In the genomic region with DNA sequence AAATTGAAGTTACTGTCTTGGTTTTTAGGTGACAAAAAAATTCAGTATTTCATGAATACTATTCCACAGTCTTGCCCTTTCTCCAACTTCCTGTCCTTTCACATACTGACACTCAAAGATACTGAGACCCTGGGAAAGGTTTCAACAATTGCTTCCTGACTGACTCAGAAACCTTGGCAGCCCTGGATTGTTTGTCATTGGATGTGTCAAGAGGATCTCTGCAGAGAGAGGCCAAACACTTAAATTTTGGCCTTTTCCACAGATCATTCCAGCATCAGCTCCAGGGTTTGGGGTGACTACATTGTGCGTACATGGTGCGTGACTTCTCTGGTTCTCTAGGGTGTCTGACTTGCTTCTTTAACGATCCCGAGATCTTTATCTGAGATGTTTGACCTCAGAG, we compare ENCODE assay signal across 12 mouse cellular contexts. TPM values are rescaled to one million over a fixed set of nuclear protein-coding genes. Genes with fewer than 3 reads are reported as not detected.
DNase-seq lines count a peak whose midpoint lies in the region; ATAC-seq and TF ChIP-seq lines count a peak whose summit lies in the region.
"Had no signal": no experiment of that assay in that cellular context is flagged by ENCODE, and none has a peak within 500 bp of the region (broad histone marks: within the 10 kb centered on the region; RNA-seq: fewer than 3 reads in every experiment).

No protein-coding gene starts in this region.

- no peaks in the 10 kb centered on the region for H3K27me3 ChIP-seq in kidney, adult 2 months (replicated peaks; ENCODE audit: control insufficient read depth, insufficient read depth, low read length)
- no peaks in the 10 kb centered on the region for H3K27me3 ChIP-seq in kidney, embryonic 14.5 days (ENCODE audit: control insufficient read depth, insufficient read depth, low read length)
- no peaks in the 10 kb centered on the region for H3K27me3 ChIP-seq in heart, embryonic 10.5 days (ENCODE audit: insufficient read depth, poor library complexity, severe bottlenecking)
- H3K27me3 ChIP-seq: CH12.LX had no signal

- no peak for TF ChIP-seq POLR2A in kidney, adult 2 months (IDR thresholded peaks at IDR 0.05; ENCODE audit: low read depth, low read length)

- no peak overlapping the region for H3K9ac ChIP-seq in kidney, embryonic 14.5 days (ENCODE audit: low read depth, low read length)
- H3K9ac ChIP-seq: hindbrain, embryonic 13.5 days; limb, embryonic 13.5 days had no signal

- no peaks in the 10 kb centered on the region for H3K4me1 ChIP-seq in kidney, adult 2 months (ENCODE audit: control insufficient read depth, insufficient read depth, low read length)
- H3K4me1 ChIP-seq in kidney, embryonic 14.5 days (ENCODE audit: control insufficient read depth, insufficient read depth, low read length): no peaks in the 10 kb centered on the region
- peaks cover 16% of the 10 kb centered on the region for H3K4me1 ChIP-seq in heart, embryonic 10.5 days
- H3K4me1 ChIP-seq: hindbrain, embryonic 13.5 days had no signal

- no peak overlapping the region for H3K27ac ChIP-seq in kidney, adult 2 months (ENCODE audit: insufficient read depth, low read depth, low read length)
- no peak overlapping the region for H3K27ac ChIP-seq in kidney, embryonic 14.5 days (ENCODE audit: low read depth, low read length)
- H3K27ac ChIP-seq in heart, embryonic 10.5 days: peak overlapping the region; percentile 47; the same call in 1 of the 2 replicates
- H3K27ac ChIP-seq: hindbrain, embryonic 13.5 days; limb, embryonic 13.5 days had no signal

- TF ChIP-seq CTCF in kidney, adult 2 months (conservative IDR thresholded peaks at IDR 0.05; ENCODE audit: insufficient read depth, insufficient read length, low read depth, low read length): no peak

- no peak for ATAC-seq in kidney, embryonic 14.5 days (ENCODE audit: low FRiP score, low TSS enrichment)

- 60% methylated on average over 4 of the region's 4 CpGs for WGBS in kidney, adult 2 months
- 60% methylated on average over 4 of the region's 4 CpGs for WGBS in kidney, embryonic 14.5 days
- 70% methylated on average over 4 of the region's 4 CpGs for whole genome bisulfite sequencing in heart, embryonic 10.5 days

- H3K4me3 ChIP-seq in kidney, adult 2 months (ENCODE audit: insufficient read depth, low read depth, low read length): no peak overlapping the region
- no peak overlapping the region for H3K4me3 ChIP-seq in kidney, embryonic 14.5 days (ENCODE audit: low read length)
- H3K4me3 ChIP-seq in heart, embryonic 10.5 days: no peak overlapping the region
- H3K4me3 ChIP-seq: hindbrain, embryonic 13.5 days; limb, embryonic 13.5 days; megakaryocyte, embryonic 14.5 days had no signal

- intact Hi-C loops in left cerebral cortex, postnatal 4 days (cut with DNase I): no loop called here

- H3K9me3 ChIP-seq in kidney, embryonic 14.5 days (ENCODE audit: control insufficient read depth, low read length): no peaks in the 10 kb centered on the region
- H3K9me3 ChIP-seq in heart, embryonic 10.5 days: no peaks in the 10 kb centered on the region
- H3K9me3 ChIP-seq: hindbrain, embryonic 13.5 days; limb, embryonic 13.5 days had no signal

- no peak overlapping the region for H3K4me2 ChIP-seq in kidney, embryonic 14.5 days (replicated peaks; ENCODE audit: low read depth, low read length)
- H3K4me2 ChIP-seq: hindbrain, embryonic 13.5 days; limb, embryonic 13.5 days had no signal

- DNase-seq in kidney, adult 2 months: peak; percentile 58
- peak; percentile 87 for DNase-seq in adrenal gland, adult 2 months
- DNase-seq in heart, embryonic 10.5 days (ENCODE audit: low spot score): no peak
- peak; percentile 24 to 46 for DNase-seq in kidney, postnatal 36 days
- no peak for DNase-seq in left cerebral cortex, postnatal 4 days
- DNase-seq in spleen, adult 12 weeks (ENCODE audit: low spot score): no peak
- DNase-seq in c-Kit-positive CD71-positive TER-119-positive erythroid progenitor cells, embryonic 14.5 days (ENCODE audit: low spot score): no peak

- H3K36me3 ChIP-seq in kidney, adult 2 months (ENCODE audit: control insufficient read depth, insufficient read depth, low read length): no peaks in the 10 kb centered on the region
- no peaks in the 10 kb centered on the region for H3K36me3 ChIP-seq in kidney, embryonic 14.5 days (ENCODE audit: control insufficient read depth, insufficient read depth, low read length)
- no peaks in the 10 kb centered on the region for H3K36me3 ChIP-seq in heart, embryonic 10.5 days
- H3K36me3 ChIP-seq: hindbrain, embryonic 13.5 days; limb, embryonic 13.5 days had no signal

RNA-seq across cellular contexts. Expression of a gene that starts 32.0 kb away (rescaled TPM):
- 29.7 and 31.1 TPM in 2 replicates for polyA plus RNA-seq in kidney, adult 2 months (2012; rRNA removed)
- polyA plus RNA-seq in kidney, embryonic 14.5 days (2014; fragmentation: Nextera tagmentation; extraction: Ambion mirVana): 198 and 200 TPM in 2 replicates
- total RNA-seq in adrenal gland, adult 2 months (2021): 100 to 1,000 TPM; 110 to 143 TPM
- 78.8 and 79.6 TPM in 2 replicates for polyA plus RNA-seq in adrenal gland, adult 2 months (2012; rRNA removed)
- polyA plus RNA-seq in heart, embryonic 10.5 days (2016; fragmentation: Nextera tagmentation; extraction: Ambion mirVana): 154 and 170 TPM in 2 replicates
- total RNA-seq in left cerebral cortex, postnatal 4 days (2021): 100 to 1,000 TPM; 131 to 137 TPM

RNA-seq across cellular contexts. Expression of a gene that starts 48.2 kb away (rescaled TPM):
- polyA plus RNA-seq in kidney, adult 2 months (2012; rRNA removed): 50.2 and 51.9 TPM in 2 replicates
- polyA plus RNA-seq in kidney, embryonic 14.5 days (2014; fragmentation: Nextera tagmentation; extraction: Ambion mirVana): 16.0 and 28.5 TPM in 2 replicates
- total RNA-seq in adrenal gland, adult 2 months (2021): 10 to 100 TPM; 18.8 to 51.5 TPM
- 10.6 and 22.1 TPM in 2 replicates for polyA plus RNA-seq in adrenal gland, adult 2 months (2012; rRNA removed)
- 14.9 and 16.3 TPM in 2 replicates for polyA plus RNA-seq in heart, embryonic 10.5 days (2016; fragmentation: Nextera tagmentation; extraction: Ambion mirVana)
- total RNA-seq in left cerebral cortex, postnatal 4 days (2021): 10 to 100 TPM; 33.1 to 39.5 TPM

RNA-seq across cellular contexts. Expression of a gene that starts 51.4 kb away (rescaled TPM):
- polyA plus RNA-seq in kidney, adult 2 months (2012; rRNA removed): 36.0 and 38.2 TPM in 2 replicates
- polyA plus RNA-seq in kidney, embryonic 14.5 days (2014; fragmentation: Nextera tagmentation; extraction: Ambion mirVana): 68.7 and 73.1 TPM in 2 replicates
- total RNA-seq in adrenal gland, adult 2 months (2021): 10 to 100 TPM; 12.6 to 22.5 TPM
- 4.1 and 5.1 TPM in 2 replicates for polyA plus RNA-seq in adrenal gland, adult 2 months (2012; rRNA removed)
- polyA plus RNA-seq in heart, embryonic 10.5 days (2016; fragmentation: Nextera tagmentation; extraction: Ambion mirVana): 76.1 and 79.9 TPM in 2 replicates
- 10 to 100 TPM in 1 of 2 experiments, 1 to 10 TPM in 1; 9.5 to 10.7 TPM for total RNA-seq in left cerebral cortex, postnatal 4 days (2021)

Comparison
In these comparisons a context has a peak if more than half of its experiments do, and no peak if none do; other contexts are left out.
1. DNase-seq: peak in kidney, adult 2 months (single experiment), adrenal gland, adult 2 months (single experiment) and kidney, postnatal 36 days (2 of 2); none in heart, embryonic 10.5 days (single experiment), left cerebral cortex, postnatal 4 days (single experiment), spleen, adult 12 weeks (single experiment) and c-Kit-positive CD71-positive TER-119-positive erythroid progenitor cells, embryonic 14.5 days (single experiment).